Mouse (Mus musculus) monocyte, adult 5-6 weeks (primary cell): ENCODE measurements around the gene Gm11127. TPM values are rescaled to one million over a fixed set of nuclear protein-coding genes. Genes with fewer than 3 reads are reported as not detected.

Experiments used
- ATAC-seq: fragments of 153-309, 156-312 bp; replicated peaks from 2 replicates; pipeline ENCODE4 v1.8.0; 2017; ENCODE audit warnings: mild to moderate bottlenecking; ENCODE audit not compliant: low TSS enrichment, insufficient number of reproducible peaks, severe bottlenecking, poor library complexity, low FRiP score
- total RNA-seq: library from RNA; stranded (forward); fragments of 200-1000, 200-491, 200-594 nt; gene quantifications from 3 replicates; pipeline ENCODE4 v1.2.3, GENCODE M21; 2017

Gm11127 gene
- total RNA-seq, 1 experiment from 2014 or later: not detected

GRCm38 (mm10) chr17:36017046-36017445 lies 41.1 kb downstream of the Gm11127 start:
- ATAC-seq: no peak

- ATAC-seq: no peak
These were observed 43.2 kb downstream of the Gm11127 start for GRCm38 (mm10) chr17:36014977-36015376.

Other genes with a start within 250 kb of the Gm11127 start
- 17.2 to 77.7 TPM (median 52.8 TPM) in 3 replicates for gene Ier3, start 236.7 kb downstream of the Gm11127 start, total RNA-seq
- gene Flot1, start 235.1 kb downstream of the Gm11127 start, total RNA-seq: 70.0 to 84.2 TPM (median 77.9 TPM) in 3 replicates
- gene Tubb5, start 220.1 kb downstream of the Gm11127 start, total RNA-seq: 138 to 179 TPM (median 139 TPM) in 3 replicates
- 10.9 to 26.0 TPM (median 11.1 TPM) in 3 replicates for gene Mdc1, start 216.9 kb downstream of the Gm11127 start, total RNA-seq
- gene Nrm, start 197.1 kb downstream of the Gm11127 start, total RNA-seq: 18.1 to 25.9 TPM (median 25.6 TPM) in 3 replicates
- gene Ppp1r18, start 192.8 kb downstream of the Gm11127 start, total RNA-seq: 65.6 to 113 TPM (median 72.3 TPM) in 3 replicates
- gene Dhx16, start 178.6 kb downstream of the Gm11127 start, total RNA-seq: 67.7 to 106 TPM (median 105 TPM) in 3 replicates
- gene 2310061I04Rik, start 160.9 kb downstream of the Gm11127 start, total RNA-seq: 1.8 to 10.4 TPM (median 5.7 TPM) in 3 replicates
- 13.9 to 18.7 TPM (median 14.2 TPM) in 3 replicates for gene Atat1, start 148.3 kb downstream of the Gm11127 start, total RNA-seq
- gene Mrps18b, start 142.0 kb downstream of the Gm11127 start, total RNA-seq: 26.6 to 31.6 TPM (median 29.0 TPM) in 3 replicates
- gene Ppp1r10, start 141.9 kb downstream of the Gm11127 start, total RNA-seq: 103 to 230 TPM (median 106 TPM) in 3 replicates
- 177 to 254 TPM (median 221 TPM) in 3 replicates for gene Abcf1, start 88.6 kb downstream of the Gm11127 start, total RNA-seq
- 23.0 to 44.8 TPM (median 31.8 TPM) in 3 replicates for gene Gnl1, start 78.5 kb downstream of the Gm11127 start, total RNA-seq
- gene Prr3, start 78.1 kb downstream of the Gm11127 start, total RNA-seq: 14.8 to 25.6 TPM (median 22.1 TPM) in 3 replicates
- gene H2-T24, start 37.8 kb downstream of the Gm11127 start, total RNA-seq: 59.4 to 98.9 TPM (median 63.8 TPM) in 3 replicates
- 372 to 405 TPM (median 385 TPM) in 3 replicates for gene H2-T23, start 25.5 kb downstream of the Gm11127 start, total RNA-seq
- gene H2-T22, start 15.6 kb downstream of the Gm11127 start, total RNA-seq: 122 to 131 TPM (median 124 TPM) in 3 replicates
- gene Gm6034, start 15.4 kb downstream of the Gm11127 start, total RNA-seq: 0.49 to 1.0 TPM in 2 of 3 replicates, not detected in the other
- gene Gm19684, start 63.3 kb upstream of the Gm11127 start, total RNA-seq: 1.4 to 2.5 TPM in 2 of 3 replicates, not detected in the other
- gene Gm7030, start 71.1 kb upstream of the Gm11127 start, total RNA-seq: not detected in 3 replicates
- 3.5 TPM in 1 of 3 replicates, not detected in the others for gene Gm8909, start 110.2 kb upstream of the Gm11127 start, total RNA-seq
- not detected in 3 replicates for gene H2-T3, start 131.9 kb upstream of the Gm11127 start, total RNA-seq
- 51.0 to 53.1 TPM (median 52.6 TPM) in 3 replicates for gene Rpp21, start 199.7 kb upstream of the Gm11127 start, total RNA-seq
- gene Trim39, start 213.9 kb upstream of the Gm11127 start, total RNA-seq: 36.0 to 56.8 TPM (median 40.5 TPM) in 3 replicates
- gene H2-M10.2, start 228.1 kb upstream of the Gm11127 start, total RNA-seq: not detected in 3 replicates